Mouse (Mus musculus): Measurements from ENCODE around the gene Sfxn5.

Sfxn5 gene

DNA sequence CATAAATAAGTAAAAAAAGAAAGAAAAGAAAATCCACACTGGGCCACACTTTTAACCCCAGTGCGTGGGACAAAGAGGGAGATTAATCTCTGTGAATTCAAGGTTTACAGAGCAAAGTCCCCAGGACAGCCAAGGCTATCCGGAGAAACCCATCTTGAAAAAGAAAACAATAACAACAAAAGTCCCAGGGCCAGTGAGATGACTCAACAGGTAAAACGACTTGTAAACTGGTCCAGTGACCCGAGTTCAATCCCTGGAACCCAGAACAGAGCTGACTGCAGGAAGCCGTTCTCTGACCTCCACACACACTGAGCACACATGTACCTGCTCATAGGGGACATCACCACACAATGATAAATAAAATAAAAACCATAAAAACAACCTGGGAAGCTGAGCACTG lies 31.2 kb upstream of the Sfxn5 start:
- no peak for DNase-seq (ENCODE audit: low read depth)

DNA sequence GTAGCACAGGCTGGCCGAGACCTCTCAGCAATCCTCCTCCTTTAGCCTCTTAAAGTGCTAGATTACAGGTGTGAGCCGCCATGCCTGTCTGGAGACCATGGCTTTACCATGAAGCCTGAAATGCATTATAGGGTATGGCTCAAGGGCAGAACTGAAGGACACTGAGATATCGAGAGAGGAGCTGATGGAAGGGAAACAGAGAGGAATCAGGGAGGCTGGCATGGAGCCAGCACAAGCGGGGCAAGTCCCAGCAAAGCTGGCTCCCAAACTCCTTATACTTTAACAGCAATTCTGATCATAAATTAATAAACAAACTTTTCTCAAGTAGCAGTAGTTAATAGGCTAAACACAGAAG lies 30.7 kb upstream of the Sfxn5 start:
- DNase-seq (ENCODE audit: low read depth) = no peak

DNA sequence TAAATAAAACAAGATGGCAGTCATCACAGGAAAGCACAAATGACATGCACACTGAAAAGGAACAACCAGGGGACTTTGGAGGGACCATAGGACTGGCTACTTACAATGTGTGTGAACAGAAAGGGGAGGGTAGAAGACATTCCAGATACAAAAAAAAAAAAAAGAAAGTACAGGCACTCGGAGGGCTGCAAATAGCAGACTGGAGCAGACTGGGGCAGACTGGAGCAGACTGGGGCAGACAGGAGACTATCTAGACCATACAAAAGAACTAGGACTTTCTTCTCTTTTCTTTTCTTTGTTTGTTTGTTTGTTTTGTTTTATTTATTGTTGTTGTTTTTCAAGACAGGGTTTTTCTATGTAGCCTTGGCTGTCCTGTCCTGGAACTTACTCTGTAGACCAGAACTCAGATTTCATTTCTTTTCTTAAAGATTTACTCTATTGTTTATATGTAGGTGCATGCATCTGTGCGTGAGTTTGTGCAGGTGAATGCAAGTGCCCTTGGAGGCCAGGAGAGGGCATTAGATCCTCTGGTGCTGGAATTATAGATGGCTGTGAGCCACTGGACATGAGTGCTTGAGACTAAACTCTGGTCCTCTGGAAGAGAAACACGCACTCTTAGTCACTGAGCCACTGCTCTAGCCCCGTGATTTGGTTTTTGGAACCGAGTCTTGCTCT lies 30.1 kb upstream of the Sfxn5 start:
- no peak for DNase-seq (ENCODE audit: low read depth)

DNA sequence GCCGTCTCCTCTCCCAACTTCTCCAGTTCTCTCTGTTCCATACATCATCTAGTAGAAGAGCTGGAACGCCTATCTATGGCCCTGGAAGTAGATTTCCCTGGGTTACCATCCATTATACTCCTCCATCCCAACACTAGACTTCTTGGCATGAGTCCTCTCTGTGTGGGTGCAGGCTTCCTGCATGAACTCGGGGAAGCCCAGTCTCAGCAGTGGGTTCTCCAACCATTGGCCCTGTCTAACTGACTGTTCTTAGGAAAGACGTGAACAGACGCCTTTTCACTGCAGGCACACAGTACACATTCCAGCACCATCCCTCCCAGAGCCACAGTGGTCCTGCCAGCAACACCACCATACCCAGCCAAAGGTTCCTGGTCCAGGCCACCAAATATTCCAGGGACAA lies 29.4 kb upstream of the Sfxn5 start:
- no peak for DNase-seq (ENCODE audit: low read depth)

DNA sequence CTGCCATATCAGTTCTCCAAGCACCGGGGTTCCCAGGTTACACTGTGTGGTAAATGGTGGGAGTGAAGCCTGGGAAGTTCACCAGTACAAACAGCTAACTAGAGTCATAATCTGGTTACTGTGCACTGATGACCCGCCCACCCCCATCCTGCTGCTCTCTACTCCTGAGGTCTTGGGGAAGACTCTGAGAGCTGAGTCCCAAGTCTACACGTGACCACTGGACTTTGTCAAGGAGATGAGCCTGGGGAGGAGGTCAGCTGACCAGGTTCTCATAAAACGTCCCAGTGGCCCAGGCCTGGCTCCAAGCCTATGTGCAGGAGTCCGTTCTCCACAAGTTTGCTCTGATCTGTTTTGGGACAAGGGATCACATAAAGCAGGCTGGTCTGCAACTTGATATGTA lies 27.1 kb upstream of the Sfxn5 start:
- no peak for DNase-seq (ENCODE audit: low read depth)

DNA sequence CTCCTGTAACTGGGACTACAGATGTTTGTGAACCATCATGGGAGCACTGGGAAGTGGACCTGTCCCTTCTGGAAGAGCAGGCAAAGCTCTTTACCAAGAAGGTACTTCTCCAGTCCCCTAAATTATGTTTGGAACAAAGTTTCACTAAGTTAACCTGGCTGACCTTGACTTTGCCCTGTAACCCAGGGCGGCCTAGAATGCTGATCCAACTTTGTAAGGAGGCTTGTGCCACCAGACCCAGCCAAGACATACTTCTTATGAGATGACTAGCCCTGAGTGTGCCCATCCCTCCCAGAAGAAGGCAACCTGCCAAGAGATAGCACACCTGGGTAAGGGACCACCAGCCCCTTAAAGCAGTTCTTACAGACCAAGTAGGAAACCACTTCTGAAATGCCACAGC lies 25.7 kb upstream of the Sfxn5 start:
- no peak for DNase-seq (ENCODE audit: low read depth)

DNA sequence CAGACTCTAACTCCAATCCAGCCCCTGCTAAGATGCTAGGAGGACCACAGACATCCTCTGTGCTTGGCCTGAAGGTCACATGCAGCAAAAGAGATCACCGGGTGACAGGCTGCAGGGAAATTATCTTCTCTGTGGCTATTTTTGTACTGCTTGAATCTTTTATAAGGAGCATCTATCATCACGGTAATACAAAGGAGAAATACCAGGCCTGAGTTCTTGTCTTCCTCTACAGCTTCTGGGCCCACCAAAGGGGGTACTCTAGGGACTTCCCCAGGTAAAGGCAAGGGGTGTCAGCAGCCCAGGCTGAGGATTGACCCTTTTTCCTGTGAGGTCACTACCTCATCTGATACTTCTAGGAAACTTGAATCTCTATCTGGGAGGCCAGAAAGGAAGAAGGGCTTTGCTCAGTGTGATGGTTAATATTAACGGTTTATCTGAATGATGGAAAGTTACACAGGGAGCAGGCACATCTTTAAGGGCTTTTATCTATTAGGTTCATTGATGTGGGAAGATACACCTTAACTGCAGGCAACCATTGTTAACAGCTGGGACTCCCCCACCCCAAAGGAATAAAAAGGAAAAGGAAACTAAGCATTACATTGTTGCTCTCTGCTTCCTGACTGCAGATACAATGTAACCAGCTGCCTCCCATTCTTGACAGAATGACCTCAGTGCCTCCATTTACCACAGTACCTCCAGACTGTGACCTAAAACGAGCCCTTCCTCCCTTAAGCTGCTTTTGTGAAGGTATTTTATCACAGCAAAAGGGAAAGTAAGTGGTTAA lies 23.7 kb upstream of the Sfxn5 start:
- DNase-seq (ENCODE audit: low read depth) = no peak

DNA sequence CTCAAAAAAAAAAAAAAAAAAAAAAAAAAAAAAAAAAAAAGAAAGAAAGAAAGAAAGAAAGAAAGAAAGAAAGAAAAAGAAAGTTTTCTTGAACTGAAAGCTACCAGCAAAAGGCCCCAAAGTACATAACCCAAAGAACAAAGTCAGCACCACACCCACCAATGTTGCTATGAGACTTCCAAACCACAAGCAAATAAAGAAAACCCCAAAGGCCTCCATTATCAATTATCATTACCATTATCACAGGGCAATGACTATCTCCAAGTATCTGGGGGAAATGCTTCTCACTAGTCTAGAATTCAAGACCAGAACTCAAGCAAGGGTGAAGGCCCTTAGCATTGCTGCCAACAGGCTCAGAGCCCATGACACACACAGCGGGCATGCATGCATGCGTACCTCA lies 22.5 kb upstream of the Sfxn5 start:
- no peak for DNase-seq (ENCODE audit: low read depth)

DNA sequence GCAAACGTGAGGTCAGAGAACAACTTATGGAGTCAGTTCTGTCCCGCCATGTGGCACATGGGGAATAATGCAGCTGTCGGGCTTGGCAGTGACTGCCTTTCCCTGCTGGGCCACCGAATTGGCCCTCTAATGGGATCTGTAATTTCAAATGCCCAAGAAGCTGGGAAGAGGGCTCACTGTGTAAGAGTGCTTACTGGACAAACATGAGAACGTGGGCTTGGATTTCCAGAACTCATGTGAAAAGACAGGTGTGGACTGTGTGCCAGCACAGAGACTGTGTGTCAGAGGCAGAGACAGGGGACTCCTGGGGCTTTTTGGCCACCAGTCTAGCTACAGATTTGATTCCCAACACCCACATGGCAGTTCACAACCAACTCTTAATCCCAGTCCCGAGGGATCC lies 21.5 kb upstream of the Sfxn5 start:
- no peak for DNase-seq (ENCODE audit: low read depth)

DNA sequence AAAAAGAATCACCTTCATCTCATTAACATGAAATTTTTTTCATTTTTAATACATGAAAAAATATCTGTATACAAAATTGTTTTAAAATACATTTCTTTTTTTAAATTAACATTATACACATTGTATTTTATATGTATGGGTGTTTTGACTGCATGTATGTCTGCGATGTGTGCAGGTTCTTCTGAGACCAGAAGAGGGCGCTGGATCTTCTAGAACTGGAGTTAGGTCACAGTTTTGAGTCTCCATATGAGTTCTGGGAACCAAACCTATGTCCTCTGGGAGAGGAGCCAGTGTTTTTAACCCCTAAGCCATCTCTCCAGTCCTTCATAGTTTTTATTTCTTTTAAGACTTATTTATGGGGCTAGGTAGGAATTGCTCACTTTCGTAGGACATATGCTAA lies 20.5 kb upstream of the Sfxn5 start:
- no peak for DNase-seq (ENCODE audit: low read depth)

DNA sequence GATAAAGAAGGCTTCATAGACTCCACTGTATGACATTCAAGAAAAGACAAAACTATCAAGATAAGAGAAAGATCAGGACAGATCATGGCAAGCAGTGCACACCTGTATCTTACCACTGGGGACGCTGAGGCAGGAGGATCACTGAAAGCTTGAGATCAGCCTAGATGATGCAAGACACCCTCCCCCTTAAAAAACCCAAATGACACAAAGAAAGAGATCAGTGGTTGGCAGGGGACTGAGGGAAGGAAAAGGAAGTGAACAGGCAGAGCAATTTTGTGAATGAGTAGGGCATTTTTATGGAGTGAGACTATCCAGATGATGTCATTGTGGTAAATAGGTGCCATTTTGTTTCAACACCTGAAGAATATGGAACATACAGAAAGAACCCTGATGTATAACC lies 16.9 kb upstream of the Sfxn5 start:
- no peak for DNase-seq (ENCODE audit: low read depth)

DNA sequence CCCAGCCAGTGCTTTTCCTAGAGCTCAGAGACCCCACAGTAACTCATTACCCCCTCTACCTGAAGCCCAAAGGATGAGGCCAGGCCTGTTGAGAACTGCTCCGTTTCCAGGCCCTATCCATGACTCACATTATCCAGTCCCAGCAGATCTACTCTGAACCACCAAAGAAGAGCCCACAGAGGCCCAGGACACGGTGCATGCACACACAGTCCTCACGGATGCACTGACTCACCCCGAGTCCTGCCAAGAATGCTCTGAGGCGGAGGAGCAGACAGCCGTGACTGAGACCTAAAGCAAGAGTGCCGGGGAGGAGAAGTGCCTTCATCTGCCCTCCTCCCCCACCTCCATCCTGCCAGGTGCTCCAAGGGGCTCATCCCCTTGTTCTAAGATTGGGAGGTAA lies 16.0 kb upstream of the Sfxn5 start:
- DNase-seq (ENCODE audit: low read depth) = no peak

DNA sequence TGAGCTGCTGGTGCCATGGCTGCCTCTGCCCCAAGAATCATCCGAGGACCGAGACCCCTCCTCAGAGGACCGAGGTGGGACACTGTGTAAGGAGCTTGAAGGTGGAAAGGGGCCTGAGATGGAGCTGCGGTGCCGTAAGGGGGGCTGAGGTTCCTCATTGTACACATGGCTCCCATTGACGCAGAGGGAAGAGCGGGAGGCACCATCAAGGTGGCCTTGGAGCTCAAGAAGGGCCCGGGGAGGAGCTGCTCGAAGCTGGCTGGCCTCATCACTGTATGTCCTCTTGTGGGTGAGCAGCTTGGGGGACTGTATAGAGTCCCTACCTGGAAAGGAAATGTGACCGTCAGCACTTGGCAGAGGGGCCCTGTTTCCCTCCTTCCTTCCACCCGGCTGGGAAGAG lies 14.9 kb upstream of the Sfxn5 start:
- no peak for DNase-seq (ENCODE audit: low read depth)

DNA sequence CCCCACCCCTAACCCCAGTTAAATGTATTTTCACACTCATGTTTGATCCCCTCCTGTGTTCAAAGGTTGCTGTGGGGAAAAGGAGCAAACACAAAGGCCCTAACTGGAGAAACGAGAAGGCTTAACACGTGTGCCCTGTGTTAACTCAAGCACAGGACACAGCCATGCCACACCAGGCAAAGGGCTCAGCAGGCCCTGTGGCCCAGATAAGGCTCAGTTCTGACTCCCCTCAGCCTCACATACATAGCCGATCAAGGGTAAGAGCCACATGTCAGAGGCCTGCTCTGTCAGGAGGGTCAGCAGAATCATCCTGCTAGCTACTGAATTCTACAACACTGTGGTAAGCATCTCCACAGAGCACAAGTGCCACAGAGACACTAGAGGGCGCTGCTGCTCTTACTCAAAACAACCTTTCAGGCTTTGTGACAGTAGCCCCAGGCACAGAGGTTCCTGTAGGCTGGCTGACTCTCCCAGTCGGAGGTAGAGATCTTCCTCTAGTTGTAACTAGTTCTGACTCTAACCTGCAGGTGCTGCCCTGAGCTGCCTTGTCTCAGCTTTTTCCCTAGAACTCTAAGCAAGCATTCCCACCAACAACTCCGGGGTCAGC lies 12.9 kb upstream of the Sfxn5 start:
- peak; percentile 92 for DNase-seq (ENCODE audit: low read depth)

DNA sequence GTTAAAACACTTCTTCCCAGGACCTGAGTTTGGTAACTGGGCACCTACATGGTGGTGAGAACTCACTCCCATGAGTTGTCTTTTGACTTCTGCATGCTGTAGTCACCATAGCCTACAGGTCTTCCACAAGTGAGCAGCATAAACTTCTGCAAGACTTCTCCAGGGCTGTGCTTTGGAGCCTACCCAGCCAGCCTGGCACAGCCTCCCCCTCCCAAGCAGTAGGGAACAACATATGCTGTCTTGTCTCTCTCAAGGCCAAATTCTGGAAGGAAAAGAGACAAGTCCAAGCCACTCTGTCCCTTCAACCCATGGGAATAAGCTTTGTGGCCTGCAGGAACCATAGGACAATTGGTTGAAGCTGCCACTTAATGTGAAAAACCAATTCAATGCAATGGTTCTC lies 11.7 kb upstream of the Sfxn5 start:
- DNase-seq (ENCODE audit: low read depth) = no peak

DNA sequence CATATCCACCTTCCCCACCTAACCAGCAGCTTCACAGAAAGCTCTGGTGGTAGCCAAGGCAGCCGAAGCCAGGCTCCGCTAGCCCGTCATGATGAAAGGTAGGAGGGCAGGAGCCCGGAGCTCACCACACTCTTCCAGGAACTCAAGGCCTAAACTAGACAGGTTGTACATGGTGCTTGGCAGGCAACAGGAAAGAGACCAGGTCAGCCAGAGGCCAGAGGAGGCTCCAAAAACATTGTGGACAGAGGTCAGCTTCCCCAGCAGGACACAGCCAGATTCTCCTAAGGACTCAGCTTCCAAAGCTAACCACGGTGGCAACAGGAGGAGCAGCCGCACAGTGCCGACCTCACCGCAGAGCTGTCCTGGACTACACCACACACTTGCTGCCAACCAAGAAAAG lies 9.8 kb upstream of the Sfxn5 start:
- DNase-seq (ENCODE audit: low read depth) = no peak

DNA sequence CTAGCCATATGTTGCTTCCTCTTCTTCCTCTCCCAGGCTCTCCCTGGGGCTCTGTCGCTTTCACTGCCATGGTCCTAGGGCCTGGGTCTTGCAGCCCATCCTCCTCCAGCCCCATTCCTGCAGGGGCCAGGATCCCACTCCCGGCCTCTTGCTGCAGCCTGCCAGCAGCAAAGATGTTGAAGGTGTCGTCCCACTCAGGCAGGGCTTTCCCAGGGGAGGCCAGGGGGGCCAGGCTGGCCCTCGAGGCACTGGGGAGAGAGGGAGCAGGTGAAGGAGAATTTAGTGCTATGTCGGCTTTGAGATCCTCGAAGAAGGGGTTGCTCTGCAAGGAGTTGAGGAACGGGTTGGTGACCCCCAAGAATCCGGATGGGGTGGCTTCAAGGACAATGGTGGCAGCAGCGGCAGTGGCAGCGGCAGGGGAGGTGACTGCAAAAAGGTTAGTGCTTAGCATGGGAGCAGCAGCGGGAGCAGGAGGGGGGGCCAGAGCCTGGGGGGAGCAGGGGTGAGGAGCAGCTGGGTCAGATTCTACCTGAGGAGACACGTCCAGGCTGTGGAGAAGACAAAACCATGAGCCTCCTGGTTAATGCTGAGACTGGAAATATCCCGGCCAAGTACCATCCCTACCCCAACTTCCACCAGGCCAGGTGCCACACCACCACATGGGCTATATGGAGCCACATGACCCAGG lies 8.7 kb upstream of the Sfxn5 start:
- DNase-seq (ENCODE audit: low read depth) = no peak

DNA sequence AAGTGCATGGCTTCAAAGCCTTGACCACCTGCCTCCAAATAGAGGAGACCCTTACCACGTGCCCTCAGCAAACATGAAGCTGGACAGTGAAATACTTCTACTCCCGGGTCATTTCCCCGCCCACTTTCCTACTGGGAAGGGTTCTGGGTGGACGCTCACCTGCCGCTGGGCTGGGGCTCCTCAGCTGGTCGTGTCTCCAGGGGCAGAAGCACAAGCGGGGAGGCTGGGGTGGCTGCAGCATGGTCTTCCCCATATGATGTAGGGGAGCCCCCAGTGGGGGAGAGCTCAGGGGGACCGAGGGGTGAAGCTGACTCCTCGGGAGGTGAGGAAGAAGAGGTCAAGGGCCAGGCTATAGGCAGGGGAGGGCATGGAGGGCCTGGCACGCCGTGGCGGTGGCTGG lies 7.0 kb upstream of the Sfxn5 start:
- DNase-seq (ENCODE audit: low read depth) = no peak

DNA sequence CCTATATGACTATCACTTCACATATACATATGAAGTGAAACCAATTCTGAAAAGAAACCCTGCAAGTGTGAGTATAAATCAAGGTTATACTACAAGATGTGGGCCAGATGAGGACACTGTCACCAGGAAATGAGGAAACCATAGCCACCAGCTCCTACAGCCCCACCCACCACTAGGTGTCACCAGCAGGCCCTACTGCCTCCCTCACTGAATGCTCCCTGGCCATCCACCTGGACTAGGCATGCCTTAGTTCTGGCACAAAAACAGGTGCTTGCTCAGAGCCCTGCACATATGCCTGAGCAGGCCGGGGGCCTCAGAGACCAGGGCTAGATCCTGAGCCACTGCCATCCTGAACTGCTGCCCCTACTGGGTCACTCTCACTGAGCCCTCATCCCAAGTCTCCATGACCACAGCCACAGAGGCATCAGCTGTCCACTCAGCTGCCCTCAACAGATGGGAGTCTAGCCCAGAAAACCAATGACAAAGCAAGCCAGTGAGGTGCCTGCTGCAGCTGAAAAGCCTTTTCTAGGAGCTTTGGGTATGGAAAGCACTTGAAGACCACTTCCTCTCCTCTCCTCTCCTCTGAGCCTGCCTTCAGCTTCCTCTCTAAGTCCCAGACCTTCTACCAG lies 6.2 kb upstream of the Sfxn5 start:
- peak; percentile 68 for DNase-seq (ENCODE audit: low read depth)

DNA sequence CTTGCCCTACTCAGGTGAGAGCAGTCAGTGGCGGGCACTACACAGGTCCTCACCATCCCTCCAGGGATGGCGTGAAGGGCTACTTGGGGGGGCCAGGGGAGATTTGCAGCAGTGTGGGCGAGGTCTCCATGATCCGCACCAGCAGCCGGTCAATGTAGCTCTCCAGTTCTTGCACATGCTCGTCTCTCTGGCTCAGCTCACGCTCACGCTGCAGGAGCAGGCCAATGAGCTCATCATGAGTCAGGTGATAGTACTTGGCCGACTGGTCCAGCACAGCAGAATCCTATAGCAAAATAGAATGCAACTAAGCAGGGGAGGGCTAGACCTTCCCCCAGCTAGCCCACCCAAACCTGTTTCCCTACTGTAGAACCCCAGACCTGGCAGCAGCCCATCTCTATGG lies 3.7 kb upstream of the Sfxn5 start:
- no peak for DNase-seq (ENCODE audit: low read depth)

DNA sequence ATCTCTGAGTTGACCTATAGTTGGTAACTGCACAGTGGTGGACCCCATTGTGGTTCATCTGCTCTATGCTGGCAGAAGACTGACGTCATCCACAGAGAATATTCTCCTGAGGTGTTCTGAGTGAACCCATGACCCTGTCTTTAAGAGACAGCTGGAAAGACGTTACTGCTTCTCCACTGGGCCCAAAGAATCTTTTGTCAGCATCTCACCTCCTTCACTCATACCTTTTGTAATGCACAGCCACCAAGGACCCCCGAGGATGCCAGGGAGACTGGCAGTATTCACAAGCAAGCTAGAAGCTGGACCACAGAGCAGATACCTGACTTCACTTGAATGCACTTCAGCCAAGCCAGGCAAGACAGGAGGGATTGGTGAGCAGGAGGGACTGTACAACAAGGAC lies 2.1 kb upstream of the Sfxn5 start:
- no peak for DNase-seq (ENCODE audit: low read depth)

DNA sequence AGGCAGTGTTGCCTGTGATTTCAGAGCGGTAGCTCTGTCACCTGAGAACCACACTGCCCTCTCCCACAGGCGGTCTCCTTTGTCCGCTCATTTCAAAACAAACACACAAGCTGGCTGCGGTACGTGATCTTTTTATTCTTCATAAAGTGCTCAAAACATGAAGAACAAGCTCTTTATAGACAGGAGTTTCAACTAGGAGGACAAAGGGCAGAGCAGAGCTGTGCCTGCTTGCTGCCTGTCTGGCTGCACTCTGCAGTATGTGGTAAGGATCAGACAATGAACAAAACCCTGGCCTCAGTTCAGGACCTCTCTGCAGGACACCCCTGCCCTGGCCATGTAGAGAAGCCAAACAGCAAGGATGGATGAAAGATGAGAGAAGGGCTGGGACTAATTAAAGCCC lies 1.6 kb upstream of the Sfxn5 start:
- no peak for DNase-seq (ENCODE audit: low read depth)

DNA sequence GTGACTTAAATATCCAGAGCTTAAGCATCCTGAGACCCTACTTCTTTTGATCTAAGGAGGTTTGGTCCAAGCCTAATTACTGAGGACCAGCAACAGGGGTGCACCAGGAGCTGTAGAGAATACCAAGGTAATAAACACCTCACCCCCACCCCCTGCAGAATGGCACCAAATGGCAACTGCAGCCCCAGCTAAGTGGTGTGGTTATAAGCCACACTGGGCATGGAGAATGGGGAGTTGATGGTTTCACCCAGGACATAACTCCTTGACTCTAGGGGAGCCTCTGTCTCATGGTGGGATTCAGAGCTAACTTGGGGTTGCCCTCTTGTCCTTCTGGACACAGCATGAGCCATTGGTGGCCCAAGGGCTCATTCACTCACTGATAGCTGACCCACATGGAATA lies 1.0 kb upstream of the Sfxn5 start:
- DNase-seq (ENCODE audit: low read depth) = no peak

All from induced T-regulatory cell, adult 2 months (primary cell).